Mouse (Mus musculus): ENCODE measurements around the gene Gabbr2.

The Gabbr2 gene

DNA sequence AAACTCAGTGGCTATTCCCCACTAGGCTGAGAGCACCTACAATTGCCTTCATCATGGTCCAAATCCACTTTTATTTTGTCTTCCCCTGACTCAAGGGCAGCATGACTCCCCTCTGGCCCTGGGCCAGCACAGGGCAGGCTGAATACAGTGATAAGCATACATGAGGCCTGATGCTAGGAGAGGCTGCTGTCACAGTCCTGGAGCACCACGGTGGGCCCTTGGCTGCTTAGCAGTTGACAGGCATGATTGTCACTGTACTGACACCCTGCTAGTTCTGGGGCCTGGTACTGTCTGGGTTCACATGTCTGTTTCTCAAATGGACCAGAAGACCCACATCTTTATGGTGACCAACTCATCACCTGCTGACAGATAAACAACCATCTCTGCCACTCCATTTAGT, 184.8 kb downstream of the Gabbr2 start:
- DNase-seq, result no peak

DNA sequence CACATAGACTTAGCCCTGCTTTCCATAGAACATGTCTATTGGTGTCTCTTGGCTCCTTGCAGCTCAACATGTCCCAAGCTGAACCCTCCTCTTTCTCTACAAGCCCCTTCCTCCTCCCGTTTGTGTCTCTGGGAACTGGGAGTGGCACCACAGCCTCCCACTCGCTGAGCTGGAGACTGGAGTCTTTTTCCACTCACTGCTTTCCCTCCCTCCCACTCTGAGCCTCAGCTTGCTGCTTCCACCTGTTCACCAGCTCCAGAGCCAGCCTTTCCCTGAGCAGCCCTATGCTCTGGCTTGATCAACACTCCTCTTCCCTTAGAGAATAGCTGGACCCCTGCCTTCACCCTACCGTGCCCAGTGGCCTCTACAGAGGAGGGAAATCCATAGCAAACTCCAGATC, 185.8 kb downstream of the Gabbr2 start:
- peak; percentile 67 for DNase-seq

DNA sequence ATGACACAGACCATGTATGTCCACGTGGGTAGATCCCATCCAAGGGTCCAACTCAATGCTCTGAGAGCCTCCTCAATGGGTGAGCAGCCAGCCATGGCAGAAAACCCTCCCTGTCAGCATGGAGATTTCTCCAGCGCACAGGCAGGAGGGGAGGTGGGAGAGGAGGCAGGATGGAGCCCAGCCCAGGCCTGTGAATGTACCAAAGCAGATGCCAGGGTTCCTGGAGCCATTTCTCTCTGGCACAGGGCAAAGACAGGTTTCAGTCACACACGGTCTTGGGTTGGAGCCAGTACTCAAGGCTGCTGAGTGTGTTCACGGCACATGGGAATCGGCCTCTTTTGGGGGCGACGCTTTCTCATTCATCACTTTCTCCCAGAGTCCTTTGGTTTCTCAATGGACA, 189.3 kb downstream of the Gabbr2 start:
- DNase-seq, result peak; percentile 58

DNA sequence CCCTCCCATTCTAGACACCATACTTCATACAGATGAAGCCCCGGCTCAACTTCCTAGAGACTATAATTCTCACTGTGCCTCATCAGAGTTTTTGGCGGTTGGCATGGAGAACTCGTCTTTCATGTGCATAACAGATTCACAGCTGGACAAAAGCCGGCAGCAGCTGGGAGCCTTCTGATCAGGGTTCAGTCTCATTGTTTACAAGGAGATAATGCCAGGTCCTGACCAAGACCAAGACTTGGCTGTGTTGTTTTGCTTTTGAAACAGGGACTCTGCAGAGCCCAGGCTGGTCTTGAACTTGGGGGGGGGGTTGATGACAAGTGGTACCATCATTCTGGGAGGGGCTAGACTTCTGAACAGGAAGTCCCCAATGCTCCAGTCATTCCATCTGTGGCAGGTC, 191.8 kb downstream of the Gabbr2 start:
- DNase-seq, result no peak

DNA sequence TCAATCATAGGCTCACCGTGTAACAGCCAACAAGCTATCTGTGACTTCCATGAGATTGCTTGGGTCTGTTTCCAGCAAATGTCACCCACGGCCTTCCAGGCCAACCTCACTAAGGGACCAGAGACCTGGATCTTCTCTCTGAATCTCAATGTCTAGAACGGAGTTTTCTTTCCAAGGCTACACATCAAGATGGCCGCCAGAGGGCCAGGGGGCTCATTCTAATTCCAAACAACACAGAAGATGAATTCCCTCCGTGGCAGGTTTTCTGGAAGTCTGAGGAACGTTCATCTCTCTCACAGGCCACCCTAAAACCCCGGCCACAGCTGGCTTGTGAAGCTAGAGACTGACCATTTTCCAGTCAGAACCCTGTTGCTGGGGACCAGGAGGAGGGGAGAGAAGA, 196.0 kb downstream of the Gabbr2 start:
- DNase-seq, result no peak

DNA sequence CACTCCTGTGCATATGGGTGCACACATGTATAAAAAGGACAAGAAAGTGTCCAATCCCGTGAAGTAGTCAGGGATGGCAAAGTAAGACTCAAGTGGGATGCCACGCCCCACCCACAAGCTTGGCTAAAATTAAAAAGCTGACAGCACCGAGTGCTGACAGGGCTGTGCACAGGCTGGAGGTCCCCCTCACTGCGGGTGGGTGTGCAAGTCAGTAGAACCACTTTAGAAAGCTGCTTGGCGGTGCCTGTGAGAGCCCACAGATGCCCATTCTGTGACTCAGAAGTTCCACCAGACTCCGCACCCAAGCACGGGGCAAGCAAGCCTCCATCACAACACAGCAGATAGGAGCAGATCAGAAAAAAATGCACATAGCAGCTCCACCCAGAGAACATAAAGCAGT, 197.1 kb downstream of the Gabbr2 start:
- DNase-seq, result no peak

DNA sequence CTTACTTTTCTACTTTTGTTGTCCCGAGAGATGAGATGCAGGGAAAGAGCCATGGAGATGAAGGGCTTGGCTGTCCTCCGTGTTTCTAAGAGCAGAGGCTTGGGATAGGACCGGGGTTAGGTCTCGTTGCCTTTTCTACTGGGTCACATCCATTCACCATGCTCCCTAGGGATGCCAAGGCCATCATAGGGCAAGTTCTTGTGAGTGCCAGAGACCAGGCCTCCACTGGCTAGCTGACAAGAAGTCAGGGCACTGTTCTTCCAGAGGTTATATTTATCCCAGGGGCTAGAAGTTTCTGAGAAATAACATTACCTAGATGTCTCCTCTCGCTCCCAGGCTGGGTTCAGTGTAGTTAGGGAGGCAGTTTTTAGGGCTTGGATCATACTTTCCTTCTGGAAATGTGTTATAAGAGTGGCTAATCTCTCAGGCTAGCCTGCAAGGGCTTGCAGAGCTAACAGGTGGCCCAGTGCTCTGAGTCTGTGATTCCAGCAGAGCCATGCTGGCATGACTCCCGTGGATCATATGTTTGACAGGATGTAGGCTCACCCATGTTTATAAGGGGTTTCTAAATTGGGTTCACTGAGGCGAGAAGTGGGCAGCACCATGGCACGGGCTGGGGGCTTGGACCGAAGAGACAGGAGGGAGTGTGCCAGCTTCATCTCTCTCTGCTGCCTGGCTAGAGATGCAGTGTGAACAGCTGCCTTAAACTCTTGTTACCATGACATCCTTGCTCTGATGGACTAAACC, 199.2 kb downstream of the Gabbr2 start:
- DNase-seq, result peak; percentile 63

DNA sequence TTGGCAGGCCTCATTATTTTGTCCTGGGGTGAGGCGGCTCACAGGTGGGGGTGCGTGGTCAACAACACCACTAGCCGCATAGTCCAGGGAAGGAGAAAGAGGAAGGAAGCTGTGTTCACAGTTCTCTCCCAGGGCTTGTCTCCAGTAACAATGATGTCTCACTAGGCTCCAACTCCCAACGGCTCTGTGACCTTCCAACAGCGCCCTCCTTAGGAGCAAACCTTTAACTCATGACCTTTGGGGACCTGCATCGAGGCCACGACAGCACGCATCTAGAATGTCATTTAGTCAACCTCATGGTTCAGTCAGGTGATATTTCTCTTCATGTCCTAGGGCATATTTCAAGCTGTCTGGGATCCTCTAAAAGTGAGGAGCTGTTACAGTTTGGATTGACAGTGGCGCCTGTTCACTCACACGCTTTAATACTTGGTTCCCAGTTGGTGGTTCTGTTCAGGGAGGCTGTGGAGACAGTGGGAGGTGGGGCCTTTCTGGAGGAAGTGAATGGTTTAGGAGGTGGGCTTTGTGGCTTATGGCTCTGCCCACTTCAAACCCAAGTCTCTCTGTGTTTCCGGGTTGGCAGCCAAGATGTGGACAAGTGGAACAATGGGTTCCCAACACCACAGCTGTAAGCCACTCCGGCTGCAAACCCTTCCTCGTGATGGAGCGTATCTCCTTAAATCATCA, 200.3 kb downstream of the Gabbr2 start:
- no peak for DNase-seq

DNA sequence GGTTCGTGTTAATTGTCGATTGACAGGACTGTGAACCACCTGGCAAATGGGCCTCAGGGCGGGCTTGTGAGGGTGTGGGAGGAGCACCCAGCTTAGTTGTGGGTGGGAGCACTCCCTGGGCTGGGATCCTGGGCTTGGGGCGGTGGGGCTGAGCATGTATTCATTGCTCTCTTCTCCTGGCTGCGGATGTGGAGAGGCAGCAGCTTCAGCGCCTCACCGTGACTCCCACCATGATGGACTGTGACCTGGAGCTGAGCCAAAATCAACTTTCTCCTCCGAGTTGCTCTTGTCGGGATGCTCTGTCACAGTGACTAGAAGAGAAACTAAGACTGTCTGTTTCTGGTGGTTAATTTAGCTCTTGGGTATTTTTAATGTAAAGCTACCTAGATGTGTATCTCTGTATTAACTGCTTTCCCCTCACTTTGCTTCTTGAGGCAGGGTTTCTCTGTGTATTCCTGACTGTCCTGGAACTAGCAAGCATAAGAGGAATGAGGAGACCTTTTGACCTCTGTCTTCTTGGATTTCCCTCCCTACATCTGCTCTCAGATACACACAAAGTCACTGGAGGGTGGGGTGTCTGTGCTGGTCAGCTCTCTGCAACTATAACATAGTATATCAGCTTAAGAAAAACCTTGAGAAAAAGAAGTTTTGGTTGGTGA, 200.9 kb downstream of the Gabbr2 start:
- DNase-seq, result no peak

DNA sequence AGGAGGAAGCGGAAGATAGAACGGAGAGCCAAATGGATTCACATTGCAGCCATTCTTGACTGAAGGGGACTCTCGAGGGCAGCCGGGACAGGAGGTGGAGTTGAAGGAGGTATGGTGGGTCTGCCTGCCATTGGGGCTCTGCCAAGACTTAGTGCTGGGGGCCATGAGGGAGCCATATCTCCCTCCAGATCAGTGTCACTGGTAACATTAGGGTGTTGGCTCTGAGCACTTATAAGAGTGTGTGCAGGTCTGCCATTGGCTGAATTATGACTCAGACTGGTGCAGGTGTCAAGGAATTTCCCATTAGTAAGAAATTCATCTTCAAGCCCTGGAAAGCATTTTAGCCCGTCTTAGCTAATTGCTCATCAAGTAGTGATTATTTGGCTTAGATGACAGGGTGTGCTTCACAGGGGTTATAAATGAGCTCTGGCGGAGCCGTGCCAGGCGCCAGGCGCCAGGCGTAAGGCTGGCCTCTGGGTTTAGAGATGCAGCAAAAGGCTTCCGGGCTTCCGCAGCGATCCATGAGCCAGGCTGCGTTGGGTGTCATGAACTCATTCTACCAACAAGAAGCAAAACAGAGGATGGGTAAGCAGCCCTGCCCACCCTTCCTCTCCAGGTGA, 207.1 kb downstream of the Gabbr2 start:
- no peak for DNase-seq

DNA sequence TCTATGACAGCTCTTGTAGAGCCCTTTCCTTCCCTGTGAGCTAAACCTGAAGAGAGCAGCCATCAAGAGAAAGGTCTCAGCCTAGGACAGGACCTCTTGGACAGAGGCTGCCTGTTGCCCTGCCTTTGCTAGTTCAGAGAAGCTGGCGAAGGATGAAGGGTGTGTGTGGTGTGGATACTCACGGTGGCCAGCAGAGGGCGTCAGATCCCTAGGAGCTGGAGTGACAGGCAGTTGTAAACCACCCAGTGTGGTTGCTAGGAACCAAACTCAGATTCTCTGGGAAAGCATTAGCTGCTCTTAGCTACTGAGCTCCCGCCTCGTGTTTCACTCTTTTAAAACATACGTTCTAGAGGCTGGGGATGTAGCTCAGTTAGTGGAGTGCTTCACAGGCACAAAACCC, 210.6 kb downstream of the Gabbr2 start:
- DNase-seq, result no peak

DNA sequence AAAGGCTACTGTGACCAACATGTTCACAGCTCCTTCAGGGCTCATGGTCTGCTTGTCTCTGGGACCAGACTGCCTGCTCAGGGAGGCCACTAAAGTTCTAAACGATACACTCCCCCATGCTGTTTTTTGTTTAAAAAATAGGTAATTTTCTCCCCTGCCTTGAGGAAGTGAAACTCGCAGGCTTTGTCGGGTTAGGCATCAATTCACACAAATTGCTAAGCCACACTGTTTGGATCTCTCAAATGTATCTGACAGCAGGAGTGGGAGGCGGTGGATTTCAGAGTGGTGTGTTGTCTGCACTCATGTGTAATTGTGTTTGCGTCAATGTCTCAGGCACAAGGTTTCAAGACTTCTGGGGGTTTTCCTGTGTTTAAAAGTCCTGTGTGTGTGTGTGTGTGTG, 215.7 kb downstream of the Gabbr2 start:
- DNase-seq, result no peak

DNA sequence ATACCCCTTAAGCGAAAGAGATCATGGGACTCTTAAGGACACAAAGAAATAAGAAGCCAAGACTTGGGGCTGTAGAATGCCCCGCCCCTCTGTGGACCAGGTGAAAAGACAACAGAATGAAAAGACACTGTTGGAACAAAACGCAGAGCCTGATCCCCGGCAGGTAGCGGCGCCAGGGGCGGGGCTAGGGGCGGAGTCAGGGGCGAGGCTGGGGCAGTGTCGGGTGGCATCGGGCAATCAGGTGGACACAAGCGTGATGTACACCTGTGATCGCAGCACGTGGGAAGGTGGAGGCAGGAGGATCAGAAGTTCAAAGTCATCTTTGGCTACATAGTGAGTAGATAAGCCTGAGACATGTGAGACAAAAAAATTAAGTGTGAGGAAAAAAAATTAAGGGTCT, 217.0 kb downstream of the Gabbr2 start:
- DNase-seq, result no peak

DNA sequence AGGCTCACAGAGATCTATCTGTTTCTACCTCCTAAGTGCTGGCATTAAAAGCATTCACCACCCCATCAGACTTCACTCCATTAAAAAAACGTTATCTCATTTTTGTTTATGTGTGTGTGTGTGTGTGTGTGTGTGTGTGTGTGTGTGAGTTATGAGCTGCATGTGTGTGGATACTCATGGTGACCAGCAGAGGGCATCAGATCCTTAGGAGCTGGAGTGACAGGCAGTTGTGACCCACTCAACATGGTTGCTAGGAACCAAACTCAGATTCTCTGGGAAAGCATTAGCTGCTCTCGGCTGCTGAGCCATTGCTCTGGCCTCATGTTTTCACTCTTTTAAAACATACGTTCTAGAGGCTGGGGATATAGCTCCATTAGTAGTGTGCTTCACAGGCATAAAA, 218.4 kb downstream of the Gabbr2 start:
- DNase-seq, result no peak

DNA sequence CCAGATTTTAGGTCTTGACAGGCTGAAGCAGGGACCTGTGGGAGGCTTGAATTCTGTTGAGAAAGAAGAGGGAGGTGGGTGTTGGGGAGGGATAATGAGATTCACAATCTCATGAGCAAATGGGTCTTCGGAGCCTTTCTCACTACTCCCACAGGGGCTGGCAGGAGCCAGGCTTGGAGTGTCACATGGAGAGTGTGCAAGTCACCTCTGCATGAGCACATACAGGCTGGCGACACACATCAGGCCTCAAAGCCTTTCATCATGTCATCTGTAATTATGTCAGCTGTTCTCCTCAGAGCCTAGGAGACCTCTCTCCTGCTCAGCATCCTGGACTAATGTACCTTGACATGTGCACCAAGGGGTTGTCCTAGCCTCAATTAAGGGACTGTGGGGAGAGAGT, 219.1 kb downstream of the Gabbr2 start:
- no peak for DNase-seq

DNA sequence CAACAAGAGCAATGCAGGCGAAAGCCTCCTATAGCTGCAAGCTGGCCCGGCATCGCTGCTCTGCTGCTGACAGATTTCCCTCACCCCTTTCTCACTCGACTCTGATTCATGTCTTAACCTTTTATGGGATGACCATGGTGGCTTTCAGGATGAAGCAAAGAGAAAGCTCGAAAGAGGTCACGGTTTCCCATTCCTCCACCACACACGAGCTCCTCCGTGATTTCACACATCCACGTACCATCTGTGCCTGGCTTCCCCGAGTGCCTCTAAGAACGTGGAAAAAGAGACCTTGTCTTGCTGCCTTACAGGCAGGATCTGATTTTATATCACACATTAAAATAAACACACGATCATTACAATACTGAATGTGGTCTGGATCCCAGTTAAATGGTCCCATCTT, 220.6 kb downstream of the Gabbr2 start:
- no peak for DNase-seq

DNA sequence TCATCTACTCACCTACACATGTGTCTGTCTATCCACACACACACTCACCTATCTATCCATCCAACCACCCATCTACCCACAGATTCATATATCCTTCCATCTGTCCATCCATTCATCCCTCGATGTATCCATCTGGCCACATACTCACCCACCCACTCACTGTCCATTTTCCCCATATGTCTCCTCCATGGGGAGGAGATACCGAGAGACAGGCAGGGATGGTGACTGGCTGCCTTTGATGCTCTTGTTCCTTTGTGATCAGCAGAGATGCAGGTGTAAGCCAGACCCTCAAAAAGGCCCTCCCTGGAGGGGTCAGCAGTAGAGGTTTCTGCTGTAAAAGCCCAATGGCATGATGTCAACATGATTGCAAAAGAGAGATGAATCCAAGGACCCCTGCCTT, 221.0 kb downstream of the Gabbr2 start:
- DNase-seq, result no peak

DNA sequence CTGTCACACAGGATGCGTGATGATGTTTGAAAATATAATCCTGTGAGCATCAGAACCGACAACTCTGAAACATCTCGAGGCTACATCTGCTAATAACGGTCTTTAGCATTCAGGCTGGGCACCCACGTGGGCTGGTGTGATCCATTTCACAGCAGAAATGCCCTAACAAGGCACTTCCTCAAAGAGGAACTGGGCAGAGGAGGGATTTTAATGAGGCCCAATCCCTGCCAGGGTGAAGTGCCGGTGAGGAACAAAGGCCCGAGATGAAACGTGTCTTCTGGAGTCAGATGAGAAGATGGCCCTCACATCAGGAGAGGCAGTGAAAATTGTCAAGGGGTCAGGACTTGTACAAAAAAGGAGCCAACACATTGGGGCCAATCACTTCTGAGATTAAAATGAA, 221.6 kb downstream of the Gabbr2 start:
- no peak for DNase-seq

DNA sequence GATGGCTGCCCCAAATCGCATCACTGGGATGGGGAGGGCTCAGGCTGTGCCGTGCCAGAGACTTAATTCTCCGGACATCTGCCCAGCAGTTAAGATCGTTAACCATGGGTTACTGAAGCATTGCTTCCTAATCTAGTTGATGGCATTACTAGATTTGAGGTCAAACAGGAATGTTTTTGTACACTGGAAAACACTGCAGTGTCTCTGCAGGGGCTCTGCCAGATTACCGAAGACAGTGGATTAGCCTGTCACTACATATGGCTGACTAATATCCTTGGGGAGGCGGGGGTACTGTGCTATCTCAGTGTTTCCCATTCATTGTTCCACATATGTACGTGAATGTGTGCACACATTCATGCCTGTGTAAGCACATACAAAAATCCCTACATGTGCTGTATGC, 225.3 kb downstream of the Gabbr2 start:
- no peak for DNase-seq

DNA sequence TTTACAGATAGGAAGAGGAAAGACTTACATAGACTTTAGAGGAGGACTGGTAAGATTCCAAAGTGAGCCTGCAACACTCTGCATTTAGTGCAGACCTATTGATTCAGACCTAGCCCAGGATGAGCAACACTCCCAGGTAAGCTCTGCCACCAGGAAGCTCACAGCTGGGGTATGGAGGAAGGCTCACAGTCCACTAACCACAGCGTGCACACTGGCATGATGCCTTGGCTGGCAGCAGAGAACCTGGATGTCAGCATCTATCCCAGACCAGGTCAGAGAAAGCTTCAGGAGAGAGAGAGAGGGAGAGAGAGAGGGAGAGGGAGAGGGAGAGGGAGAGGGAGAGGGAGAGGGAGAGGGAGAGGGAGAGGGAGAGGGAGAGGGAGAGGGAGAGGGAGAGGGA, 231.8 kb downstream of the Gabbr2 start:
- peak; percentile 77 for DNase-seq

DNA sequence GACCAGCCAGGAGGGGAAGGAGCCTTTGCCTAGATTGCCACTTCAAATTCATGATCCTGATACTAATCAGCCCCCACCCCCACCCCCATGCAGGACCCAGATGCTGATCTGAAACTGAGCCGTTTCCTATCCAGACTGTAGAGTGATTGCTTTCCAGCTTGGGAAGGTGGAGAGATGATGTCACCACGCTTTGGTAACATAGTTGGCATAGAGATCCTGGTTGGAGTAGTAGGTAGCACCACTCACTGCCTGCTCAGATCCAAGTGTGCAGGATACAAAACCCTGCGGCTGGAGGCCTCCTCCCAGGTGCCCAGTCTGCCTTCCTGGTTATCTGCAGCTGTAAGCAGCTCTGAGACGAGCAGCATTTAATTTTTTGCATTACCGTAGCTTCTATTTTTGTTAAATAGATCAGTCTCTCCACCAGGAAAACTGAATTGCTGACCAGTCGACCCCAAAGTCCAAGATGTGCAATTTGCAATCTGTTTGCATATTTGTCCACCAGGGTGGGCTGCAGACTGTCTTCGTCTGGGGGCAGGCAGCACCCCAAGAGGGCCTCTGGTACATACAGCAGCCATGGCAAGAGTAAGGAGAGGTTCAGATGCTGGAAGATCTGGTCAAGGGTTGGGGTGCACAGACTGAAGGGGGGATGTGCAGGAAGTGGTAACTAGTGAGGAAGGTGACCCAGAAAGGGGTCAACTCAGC, 233.2 kb downstream of the Gabbr2 start:
- no peak for DNase-seq

DNA sequence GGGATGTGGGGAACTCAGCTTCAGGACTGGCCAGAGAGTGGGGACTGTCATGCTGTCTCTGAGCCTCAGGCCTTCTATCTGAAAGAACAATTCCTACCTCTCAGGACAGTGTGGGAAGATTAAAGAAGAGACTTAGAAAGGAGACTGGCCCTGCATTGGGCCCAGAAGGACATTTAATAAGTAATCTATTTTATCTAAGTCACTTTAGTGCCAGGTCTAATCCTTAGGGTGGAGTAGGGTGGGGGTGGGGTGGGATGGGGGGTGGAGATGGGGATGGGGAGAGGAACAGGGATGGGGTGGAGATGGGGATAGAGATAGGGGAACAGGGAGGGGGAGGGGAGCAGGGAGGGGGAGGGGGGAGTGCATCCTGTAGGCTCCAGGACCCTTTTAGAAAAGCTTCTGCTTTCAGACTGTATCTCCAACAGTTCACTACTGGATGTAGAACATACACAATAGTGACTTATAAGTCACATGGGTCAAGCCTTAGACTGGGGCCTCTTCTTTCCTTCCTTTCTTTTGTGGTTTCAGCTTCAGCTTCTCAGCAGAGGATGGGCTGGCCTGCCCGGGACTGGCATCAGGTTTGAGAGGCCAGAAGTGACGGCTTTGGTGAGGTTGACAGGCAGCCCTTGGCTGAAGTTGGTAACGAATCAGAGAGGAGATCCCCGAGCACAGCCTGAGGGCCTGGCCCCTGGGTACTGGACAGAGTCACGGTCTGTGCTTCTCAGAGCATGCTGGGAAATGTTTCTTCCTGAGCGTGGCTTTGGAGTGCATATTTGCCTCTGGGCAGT, 237.1 kb downstream of the Gabbr2 start:
- DNase-seq, result no peak

Measured in cerebellum, adult 9-11 months (tissue).